Mouse (Mus musculus) neural tube, embryonic 13.5 days (tissue): ENCODE measurements around the gene Popdc3. TPM values are rescaled to one million over a fixed set of nuclear protein-coding genes. Genes with fewer than 3 reads are reported as not detected.

Experiments
- ATAC-seq: fragments of 200-750 bp; cut with Nextera tagmentation; 2 replicates; pipeline ENCODE4 v1.8.0; 2017; ENCODE audit warnings: low read depth, mild to moderate bottlenecking, moderate TSS enrichment, moderate library complexity
- H3K27ac ChIP-seq: fragments of 300-500 bp; sonication (generic); replicated peaks from 2 replicates; pipeline ENCODE4 v1.5.1; 2015; ENCODE audit warnings: moderate library complexity, mild to moderate bottlenecking, inconsistent platforms
- H3K27me3 ChIP-seq: fragments of 300-500 bp; sonication (generic); 2 replicates; pipeline ENCODE4 v1.6.1; 2015; ENCODE audit warnings: mild to moderate bottlenecking, inconsistent platforms
- H3K36me3 ChIP-seq: fragments of 300-500 bp; sonication (generic); 2 replicates; pipeline ENCODE4 v1.6.1; 2015; ENCODE audit warnings: mild to moderate bottlenecking, inconsistent platforms
- H3K4me1 ChIP-seq: fragments of 300-500 bp; sonication (generic); replicated peaks from 2 replicates; pipeline ENCODE4 v1.6.1; 2015; ENCODE audit warnings: inconsistent platforms
- H3K4me2 ChIP-seq: fragments of 300-500 bp; sonication (generic); 2 replicates; pipeline ENCODE4 v1.6.1; 2015; ENCODE audit warnings: inconsistent platforms, mild to moderate bottlenecking, moderate library complexity
- H3K4me3 ChIP-seq: fragments of 300-500 bp; sonication (generic); 2 replicates; pipeline ENCODE4 v1.5.1; 2015; ENCODE audit warnings: mild to moderate bottlenecking, inconsistent platforms
- H3K9ac ChIP-seq: fragments of 300-500 bp; sonication (generic); 2 replicates; pipeline ENCODE4 v1.6.1; 2015; ENCODE audit warnings: moderate library complexity, mild to moderate bottlenecking, inconsistent platforms
- H3K9me3 ChIP-seq: fragments of 300-500 bp; sonication (generic); 2 replicates; pipeline ENCODE4 v1.6.1; 2016; ENCODE audit warnings: inconsistent platforms
- WGBS: fragments of 180-500 bp; shearing (Covaris S2); methylation state at CpG from one replicate; pipeline ENCODE4 v1.1.7; 2015; 5-methylcytosine and 5-hydroxymethylcytosine counted together
- polyA plus RNA-seq: library from polyadenylated mRNA; unstranded; fragments of >200 nt; fragmentation: Nextera tagmentation; extraction: Ambion mirVana; gene quantifications from 2 replicates; pipeline ENCODE4 v1.2.1, GENCODE M21; 2015

The Popdc3 gene
- polyA plus RNA-seq, 1 experiment from 2014 or later, result 4.1 TPM

DNA sequence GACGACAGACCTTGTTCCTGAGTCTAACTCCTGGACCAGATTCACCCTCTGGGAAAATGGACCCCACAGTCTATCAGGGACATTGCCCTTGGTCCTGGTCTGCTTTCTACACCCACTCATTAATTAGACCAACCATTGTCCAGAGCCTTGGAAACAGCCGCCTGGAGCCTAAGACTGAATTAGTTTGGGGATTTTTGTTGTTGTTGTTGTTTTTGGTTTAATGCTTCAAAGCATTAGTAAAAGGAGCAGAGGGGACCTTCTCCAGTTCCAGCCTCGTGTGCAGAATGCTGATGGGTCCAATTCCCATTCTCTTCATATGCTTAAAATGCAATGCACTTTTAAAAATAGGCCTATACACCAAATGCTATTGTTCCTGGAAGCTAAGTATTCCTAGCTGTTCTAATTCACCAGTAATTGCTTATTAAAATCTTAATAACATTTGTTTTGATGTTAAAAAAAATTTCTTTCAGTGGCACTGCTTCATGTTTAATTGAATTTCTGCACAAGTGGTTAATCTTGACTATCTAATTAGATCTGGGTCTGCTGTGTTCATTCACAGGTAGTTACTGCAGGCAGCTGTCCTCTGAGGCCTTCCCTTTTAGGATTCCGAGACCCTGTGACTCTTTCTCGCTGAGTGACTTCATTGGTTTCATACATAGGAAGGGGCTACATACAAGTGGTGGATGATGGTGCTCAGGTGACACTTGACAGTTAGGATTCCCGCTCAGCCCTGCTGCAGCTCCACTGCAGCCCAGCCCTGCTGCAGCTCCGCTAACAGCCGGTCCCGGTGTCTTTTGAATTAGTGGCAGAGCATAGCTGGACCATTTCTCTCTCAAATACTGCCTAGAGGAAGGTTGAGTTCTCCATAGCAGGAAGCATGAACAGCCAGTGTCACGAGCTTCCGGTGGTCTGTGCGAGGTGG is 25.9 kb upstream of the Popdc3 start:
- no peaks in the 10 kb centered on the region for H3K9me3 ChIP-seq
- no peak overlapping the region for H3K9ac ChIP-seq
- 83% methylated on average over 12 of the region's 12 CpGs for WGBS
- ATAC-seq, result peak; percentile 38; the same call in 1 of the 2 replicates
- H3K4me3 ChIP-seq, result no peak overlapping the region
- H3K27ac ChIP-seq, result no peak overlapping the region; the same call in 1 of the 2 replicates
- peaks cover 73% of the 10 kb centered on the region for H3K36me3 ChIP-seq
- H3K27me3 ChIP-seq, result no peaks in the 10 kb centered on the region
- no peak overlapping the region for H3K4me2 ChIP-seq
- H3K4me1 ChIP-seq, result peaks cover 19% of the 10 kb centered on the region

DNA sequence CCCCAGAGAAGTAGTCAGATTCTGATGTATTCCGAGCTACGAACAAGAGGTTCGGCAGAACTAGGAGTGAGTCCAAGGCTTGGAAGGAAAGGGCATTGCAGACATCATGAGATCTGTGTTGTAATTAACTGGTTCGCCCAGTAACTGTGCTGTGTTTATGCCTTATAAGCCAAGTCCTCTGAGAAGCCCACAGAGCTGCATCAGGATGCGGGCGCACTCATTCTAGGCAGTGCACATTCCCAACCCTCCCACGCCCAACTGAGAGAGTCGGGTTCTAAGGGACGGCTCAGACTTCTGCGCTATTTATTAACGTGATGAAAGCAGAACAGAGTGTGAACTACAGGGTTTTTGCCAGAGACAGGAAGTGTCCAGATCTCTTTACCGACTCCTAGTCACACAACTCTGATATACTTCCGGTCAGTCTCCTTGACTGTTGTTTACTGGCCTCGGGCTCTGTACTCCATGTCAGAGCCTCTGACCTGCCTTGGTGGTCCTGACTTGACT is 23.3 kb upstream of the Popdc3 start:
- peaks cover 12% of the 10 kb centered on the region for H3K4me1 ChIP-seq
- H3K36me3 ChIP-seq, result peaks cover 87% of the 10 kb centered on the region
- 94% methylated on average over 14 of the region's 14 CpGs for WGBS
- no peak overlapping the region for H3K4me2 ChIP-seq
- ATAC-seq, result no peak
- H3K9ac ChIP-seq, result no peak overlapping the region
- H3K9me3 ChIP-seq, result no peaks in the 10 kb centered on the region
- H3K27ac ChIP-seq, result no peak overlapping the region
- H3K4me3 ChIP-seq, result no peak overlapping the region
- no peaks in the 10 kb centered on the region for H3K27me3 ChIP-seq

DNA sequence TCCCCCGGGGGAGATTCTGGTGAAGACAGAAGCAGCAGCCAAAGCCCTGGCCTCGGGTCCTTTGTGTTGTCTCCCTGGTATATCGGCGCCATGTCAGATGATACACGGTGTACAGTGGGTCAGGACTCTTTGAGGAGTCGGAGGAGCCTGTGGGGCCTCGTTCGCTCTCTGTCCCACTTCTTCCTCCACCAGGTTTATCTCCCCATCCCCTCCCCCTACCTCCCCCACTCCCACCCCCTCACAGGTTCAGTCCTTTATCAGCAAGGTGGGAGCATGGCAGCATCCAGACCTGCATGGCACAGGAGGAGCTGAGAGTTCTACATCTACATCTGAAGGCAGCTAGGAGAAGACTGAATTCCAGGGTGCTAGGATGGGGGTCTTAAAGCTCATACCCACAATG is 12.0 kb upstream of the Popdc3 start:
- Histone ChIP-seq H3K27me3 (no peaks in the 10 kb centered on the region), H3K4me2 (no peak overlapping the region), H3K4me1 (no peaks in the 10 kb centered on the region), H3K9me3 (peaks cover 7% of the 10 kb centered on the region; the same call in 1 of the 2 replicates), H3K36me3 (0 out of 2 replicates have a peak, but pooled peaks cover under 1% of the 10 kb centered on the region), H3K4me3 (no peak overlapping the region), H3K9ac (no peak overlapping the region), H3K27ac (no peak overlapping the region)
- no peak for ATAC-seq
- 85% methylated on average over 8 of the region's 8 CpGs for WGBS

DNA sequence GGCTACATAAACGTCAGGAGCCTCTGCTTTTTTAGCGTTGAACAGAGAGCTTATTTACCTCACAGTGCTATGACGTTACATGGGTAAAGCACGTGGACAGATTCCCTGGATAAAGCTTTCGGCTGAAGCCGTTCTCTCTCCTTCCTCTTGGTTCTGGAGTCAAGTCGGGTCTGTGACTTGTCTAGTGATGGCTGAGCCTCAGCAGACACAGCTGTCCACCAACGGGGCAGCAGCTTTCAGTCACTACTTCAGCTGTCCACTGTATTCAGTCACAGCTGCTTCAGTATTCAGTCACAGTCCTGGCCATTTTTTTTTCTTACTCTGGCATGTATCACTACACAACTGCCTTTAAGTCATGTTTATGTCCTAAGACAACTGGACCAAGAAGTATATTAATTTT is 4.0 kb upstream of the Popdc3 start:
- no peak for ATAC-seq

DNA sequence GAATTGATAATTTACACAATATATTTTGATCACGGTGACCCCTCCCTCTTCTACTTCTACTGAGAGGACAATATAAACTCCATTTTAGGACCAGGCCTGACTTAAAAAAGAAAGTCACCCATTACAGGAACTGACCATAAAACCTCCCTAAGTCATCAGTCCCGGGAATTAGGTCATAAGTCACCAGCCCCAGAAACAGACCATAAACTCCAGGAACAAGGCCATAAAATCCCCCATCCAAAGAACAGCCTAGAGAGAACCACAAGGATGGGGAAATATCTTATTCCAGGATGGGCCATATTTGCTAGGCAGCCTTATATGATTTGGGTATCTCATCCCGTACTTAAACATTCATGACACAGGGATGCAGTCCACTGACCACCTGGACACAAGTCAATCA is 3.6 kb upstream of the Popdc3 start:
- WGBS, result 59% methylated on average over 3 of the region's 3 CpGs
- no peak for ATAC-seq
- H3K27me3 ChIP-seq, result no peaks in the 10 kb centered on the region

More for the DNA sequence above, 4.0 kb upstream of the Popdc3 start:
- Histone ChIP-seq H3K4me3 (no peak overlapping the region), H3K27me3 (no peaks in the 10 kb centered on the region), H3K9ac (no peak overlapping the region), H3K27ac (no peak overlapping the region), H3K36me3 (no peaks in the 10 kb centered on the region), H3K4me2 (no peak overlapping the region), H3K9me3 (no peaks in the 10 kb centered on the region), H3K4me1 (no peaks in the 10 kb centered on the region)
- 80% methylated on average over 8 of the region's 8 CpGs for WGBS

DNA sequence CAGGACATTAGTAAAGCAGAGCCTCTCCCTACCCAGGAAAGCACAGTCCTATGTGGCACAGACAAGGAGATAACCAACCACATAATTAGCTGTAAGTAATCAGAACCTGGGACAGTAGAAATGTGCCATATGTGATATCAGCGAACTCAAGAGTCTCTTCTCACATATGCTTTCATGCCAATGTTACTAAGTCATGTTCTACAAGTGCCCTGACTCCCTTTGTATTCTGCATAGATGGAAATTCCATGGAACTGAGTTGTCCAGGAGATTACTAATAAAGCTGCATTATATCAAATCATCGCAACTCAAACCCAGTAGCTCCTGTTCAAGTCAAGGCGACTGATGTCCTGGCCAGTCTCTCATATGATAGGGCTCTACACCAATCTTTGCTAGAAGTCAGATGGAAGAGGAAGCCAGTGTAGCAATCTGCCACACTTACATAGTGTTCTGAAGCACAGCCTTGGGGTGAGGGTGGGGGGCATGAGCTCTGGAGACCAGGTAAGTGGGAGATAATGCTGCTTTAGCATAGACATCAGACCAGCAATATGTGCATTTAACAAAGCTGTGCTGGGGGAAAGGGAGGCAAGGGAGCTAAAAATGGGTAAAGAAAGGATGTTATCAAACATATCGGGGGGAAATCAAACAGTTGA is 2.9 kb downstream of the Popdc3 start:
- WGBS, result 95% methylated on average over 4 of the region's 4 CpGs
- Histone ChIP-seq H3K27ac (no peak overlapping the region), H3K4me3 (no peak overlapping the region), H3K4me2 (no peak overlapping the region), H3K36me3 (no peaks in the 10 kb centered on the region), H3K9ac (no peak overlapping the region), H3K4me1 (no peaks in the 10 kb centered on the region), H3K27me3 (no peaks in the 10 kb centered on the region), H3K9me3 (no peaks in the 10 kb centered on the region)
- no peak for ATAC-seq

More for the DNA sequence above, 3.6 kb upstream of the Popdc3 start:
- Histone ChIP-seq H3K27ac (no peak overlapping the region), H3K36me3 (no peaks in the 10 kb centered on the region), H3K4me3 (no peak overlapping the region), H3K9ac (no peak overlapping the region), H3K4me1 (no peaks in the 10 kb centered on the region), H3K4me2 (no peak overlapping the region), H3K9me3 (no peaks in the 10 kb centered on the region)

DNA sequence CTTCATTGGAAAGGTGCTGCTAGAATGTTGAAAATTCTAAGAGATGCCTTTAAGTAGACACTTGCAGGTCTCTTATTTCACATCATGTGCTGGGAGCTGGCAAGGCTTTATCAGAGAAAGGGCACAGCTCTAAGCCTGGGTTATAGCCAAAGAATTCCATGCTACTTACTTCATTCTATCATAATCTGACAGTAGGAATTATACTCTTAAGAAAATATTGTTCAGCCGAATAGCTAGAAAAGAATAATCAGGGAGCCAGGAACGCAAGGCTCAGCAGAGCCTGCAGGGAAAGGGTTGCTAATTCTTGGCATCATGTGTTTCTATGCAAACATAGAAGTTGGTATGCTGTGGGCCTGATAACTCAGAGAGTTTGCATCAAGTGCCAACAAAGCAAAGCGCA is 3.4 kb downstream of the Popdc3 start:
- 87% methylated on average over 3 of the region's 3 CpGs for WGBS
- no peaks in the 10 kb centered on the region for H3K36me3 ChIP-seq
- H3K9me3 ChIP-seq, result no peaks in the 10 kb centered on the region
- H3K27me3 ChIP-seq, result no peaks in the 10 kb centered on the region
- no peak for ATAC-seq
- H3K4me2 ChIP-seq, result no peak overlapping the region
- H3K4me1 ChIP-seq, result no peaks in the 10 kb centered on the region
- H3K9ac ChIP-seq, result no peak overlapping the region
- no peak overlapping the region for H3K4me3 ChIP-seq
- H3K27ac ChIP-seq, result no peak overlapping the region

DNA sequence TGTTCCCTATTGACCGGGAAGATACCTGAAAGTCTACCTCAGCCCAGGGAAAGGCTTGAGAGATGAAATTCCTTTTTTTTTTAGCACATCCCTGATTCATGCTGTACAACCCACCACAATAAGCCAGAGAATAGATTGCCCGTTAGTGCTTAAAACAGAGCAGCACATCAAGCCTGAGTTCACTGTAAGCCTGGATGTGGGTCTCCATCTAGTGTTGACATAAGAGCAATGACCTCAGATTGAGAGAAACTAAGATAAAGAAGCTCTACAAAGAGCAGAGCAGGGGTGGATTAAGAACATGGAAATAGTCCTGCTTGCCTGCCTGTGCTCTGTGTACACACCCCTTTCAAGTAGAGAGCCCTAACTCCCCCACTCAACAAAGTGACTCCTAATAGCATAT is 7.6 kb downstream of the Popdc3 start:
- ATAC-seq, result no peak
- Histone ChIP-seq H3K4me2 (no peak overlapping the region), H3K27me3 (no peaks in the 10 kb centered on the region), H3K36me3 (no peaks in the 10 kb centered on the region), H3K9ac (no peak overlapping the region), H3K4me3 (no peak overlapping the region), H3K27ac (no peak overlapping the region), H3K4me1 (0 out of 2 replicates have a peak, but pooled peaks cover 6% of the 10 kb centered on the region), H3K9me3 (no peaks in the 10 kb centered on the region)
- WGBS, result 85% methylated on average over 2 of the region's 2 CpGs

DNA sequence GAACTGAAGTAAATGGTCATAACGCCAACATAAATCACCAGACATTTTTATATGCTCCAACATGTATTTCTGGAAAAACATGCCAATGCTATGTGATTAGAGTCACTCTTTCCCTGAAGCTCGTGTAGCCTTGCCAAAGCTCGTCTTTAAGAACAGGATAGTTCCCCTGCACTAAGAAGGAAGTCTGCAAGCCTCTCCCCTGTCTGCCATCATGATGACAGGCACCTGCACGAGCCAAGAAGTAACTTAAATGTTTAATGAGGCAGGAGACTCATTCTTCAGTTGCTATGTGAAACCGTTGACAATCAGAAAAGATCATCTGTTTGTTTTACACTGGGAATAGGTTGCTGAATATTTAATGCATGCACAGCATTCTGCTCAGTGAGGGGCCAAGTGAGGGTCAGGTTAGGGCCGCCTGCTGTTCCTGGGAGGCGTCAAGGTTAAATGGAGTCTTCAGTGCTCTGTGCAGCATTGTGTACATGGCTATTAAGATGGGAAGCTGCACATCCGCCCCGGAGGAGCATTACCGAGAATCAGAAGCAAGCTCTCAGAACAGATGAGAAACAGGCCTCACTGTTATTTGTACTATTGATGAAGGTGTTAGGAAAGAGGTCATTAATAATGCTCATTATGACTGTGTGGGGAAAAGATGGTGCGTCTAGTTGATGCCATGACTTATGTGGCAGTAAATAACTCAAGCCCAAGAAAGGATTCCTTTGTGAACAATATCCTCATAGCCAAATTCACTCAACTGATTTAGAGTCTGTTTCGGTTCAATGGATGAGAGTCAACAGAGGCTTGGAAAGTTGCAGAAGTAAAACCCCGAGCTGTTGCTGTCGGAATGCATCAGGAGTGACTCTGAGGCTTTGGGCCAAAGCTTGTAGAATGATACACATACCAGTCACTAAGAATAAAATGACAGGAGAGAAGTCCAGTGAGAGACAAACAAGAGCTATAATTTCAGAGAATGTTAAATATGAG is 15.7 kb downstream of the Popdc3 start:
- peaks cover 24% of the 10 kb centered on the region for H3K4me1 ChIP-seq
- peak overlapping the region; percentile 52 for H3K27ac ChIP-seq
- no peaks in the 10 kb centered on the region for H3K27me3 ChIP-seq
- H3K36me3 ChIP-seq, result no peaks in the 10 kb centered on the region
- no peak overlapping the region for H3K9ac ChIP-seq
- H3K4me2 ChIP-seq, result no peak overlapping the region
- 17% methylated on average over 14 of the region's 14 CpGs for WGBS
- no peak overlapping the region for H3K4me3 ChIP-seq
- ATAC-seq, result peak; percentile 88
- H3K9me3 ChIP-seq, result no peaks in the 10 kb centered on the region

DNA sequence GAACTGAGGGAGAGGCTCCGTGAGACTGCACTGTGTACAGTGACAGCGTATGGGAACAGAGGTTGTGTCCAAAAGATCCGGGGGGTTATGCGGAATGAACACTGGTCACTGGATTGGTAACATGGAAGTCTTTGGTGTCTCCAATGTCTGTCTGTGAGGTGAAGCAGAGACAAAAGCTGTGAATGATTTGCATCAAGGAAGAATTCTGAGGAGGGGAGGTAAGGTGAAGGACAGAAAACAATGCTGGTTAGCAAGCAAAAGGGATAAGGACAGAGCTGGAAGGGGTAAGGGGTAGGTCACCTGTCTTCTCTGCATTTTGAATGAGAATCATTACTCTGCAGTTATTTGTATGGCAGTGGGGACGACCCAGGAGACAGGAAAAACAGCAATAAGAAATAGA is 16.6 kb downstream of the Popdc3 start:
- 67% methylated on average over 5 of the region's 5 CpGs for WGBS

DNA sequence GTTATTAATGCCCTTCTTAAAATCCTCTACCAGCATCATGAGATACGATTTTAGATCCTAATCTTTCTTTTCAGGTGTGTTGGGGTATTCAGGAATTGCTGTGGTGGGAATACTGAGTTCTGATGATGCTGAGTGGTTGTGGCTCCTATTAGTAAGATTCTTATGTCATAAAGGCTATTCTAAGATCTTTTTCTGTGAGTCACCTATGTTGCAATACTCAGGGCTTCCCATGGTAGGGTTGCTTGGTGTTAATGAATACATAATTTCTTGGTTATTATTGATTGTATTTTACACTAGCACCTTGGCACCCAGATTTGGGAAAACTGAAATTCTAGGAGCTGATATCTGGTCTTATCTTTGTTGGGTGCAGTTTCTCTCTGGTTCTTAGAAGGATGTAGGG is 26.7 kb downstream of the Popdc3 start:
- no peak for ATAC-seq
- Histone ChIP-seq H3K4me3 (no peak overlapping the region), H3K4me1 (no peaks in the 10 kb centered on the region), H3K4me2 (no peak overlapping the region), H3K27me3 (no peaks in the 10 kb centered on the region), H3K36me3 (no peaks in the 10 kb centered on the region), H3K9ac (no peak overlapping the region), H3K27ac (no peak overlapping the region), H3K9me3 (no peaks in the 10 kb centered on the region)
- 58% methylated on average over 1 of the region's 1 CpGs for WGBS

More for the DNA sequence above, 16.6 kb downstream of the Popdc3 start:
- H3K4me1 ChIP-seq, result peaks cover 19% of the 10 kb centered on the region
- H3K4me2 ChIP-seq, result no peak overlapping the region
- no peak overlapping the region for H3K9ac ChIP-seq
- no peak overlapping the region for H3K4me3 ChIP-seq
- ATAC-seq, result no peak
- H3K36me3 ChIP-seq, result no peaks in the 10 kb centered on the region
- H3K27ac ChIP-seq, result peak overlapping the region; percentile 28; the same call in 1 of the 2 replicates
- H3K27me3 ChIP-seq, result no peaks in the 10 kb centered on the region
- H3K9me3 ChIP-seq, result no peaks in the 10 kb centered on the region
